ENCODE assay signal across 18 mouse cellular contexts in the genomic region with DNA sequence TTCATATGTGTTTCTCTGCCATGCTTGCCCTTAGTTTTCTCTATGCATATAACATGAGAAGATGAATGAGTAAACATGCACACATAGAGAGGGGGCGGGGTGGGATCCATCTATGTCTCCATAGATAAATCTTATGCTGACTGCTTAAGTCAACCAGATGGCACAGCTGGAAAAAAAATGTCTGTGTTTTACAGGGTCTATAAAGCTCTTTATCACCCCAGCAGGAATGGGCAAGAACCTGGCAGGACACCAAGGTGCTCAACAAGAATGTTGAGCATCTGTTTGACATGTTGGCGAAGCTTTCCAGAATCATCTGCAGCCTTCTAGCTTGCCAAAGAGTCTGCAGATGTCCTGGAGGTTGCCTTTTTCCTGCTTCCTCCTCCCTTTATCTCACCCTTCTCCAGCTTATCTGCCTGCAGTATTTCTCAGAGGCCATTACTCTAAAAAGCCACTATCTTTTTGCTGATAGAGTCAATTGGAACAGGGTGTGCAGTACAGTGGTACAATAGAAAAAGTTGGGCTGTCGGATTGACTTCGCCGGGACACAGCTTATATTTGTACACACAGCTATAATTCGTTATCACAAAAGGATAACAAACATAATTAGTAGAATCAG.
DNase-seq lines count a peak whose midpoint lies in the region; ATAC-seq and TF ChIP-seq lines count a peak whose summit lies in the region.
"Had no signal": no experiment of that assay in that cellular context is flagged by ENCODE, and none has a peak within 500 bp of the region (broad histone marks: within the 10 kb centered on the region; RNA-seq: fewer than 3 reads in every experiment).

No protein-coding gene starts in this region.

- ATAC-seq in forebrain, postnatal 0 days: peak; percentile 36; the same call in 1 of the 2 replicates
- no peak for ATAC-seq in forebrain, embryonic 11.5 days (replicated peaks; ENCODE audit: low FRiP score)
- ATAC-seq in lung, embryonic 14.5 days (ENCODE audit: insufficient read depth): no peak
- ATAC-seq: activated CD4-positive, CD25-positive, alpha-beta regulatory T cell, adult 4 months; liver, postnatal 0 days; Patski had no signal

- H3K4me3 ChIP-seq in forebrain, postnatal 0 days (ENCODE audit: low read depth, low read length): no peak overlapping the region
- H3K4me3 ChIP-seq in forebrain, embryonic 11.5 days (ENCODE audit: low read depth, low read length): no peak overlapping the region
- H3K4me3 ChIP-seq in lung, embryonic 14.5 days (ENCODE audit: low read depth, low read length): no peak overlapping the region
- H3K4me3 ChIP-seq: neural tube, embryonic 12.5 days had no signal

- DNase-seq in forebrain, postnatal 0 days: no peak
- no peak for DNase-seq in forebrain, embryonic 11.5 days (ENCODE audit: low spot score)
- peak; percentile 20 to 27 for DNase-seq in heart, postnatal 10 days
- DNase-seq in heart, postnatal 36 days: no peak
- peak; percentile 17 for DNase-seq in lung, embryonic 14.5 days
- no peak for DNase-seq in lung, postnatal 25 days (ENCODE audit: low spot score)
- DNase-seq in yolk sac, embryonic 10.5 days (ENCODE audit: low spot score): peak; percentile 6
- DNase-seq: adrenal gland, postnatal 14 days; cerebellum, adult 9-10 months; kidney, adult 8-10 months; kidney, postnatal 25 days; liver; liver, postnatal 0 days; lung, postnatal 36 days had no signal

- H3K27ac ChIP-seq in forebrain, postnatal 0 days (ENCODE audit: low read depth, low read length): no peak overlapping the region
- no peak overlapping the region for H3K27ac ChIP-seq in forebrain, embryonic 11.5 days (ENCODE audit: low read depth, low read length)
- no peak overlapping the region for H3K27ac ChIP-seq in lung, embryonic 14.5 days (ENCODE audit: low read depth)
- H3K27ac ChIP-seq: neural tube, embryonic 12.5 days; stomach, postnatal 0 days had no signal

- no peak overlapping the region for H3K4me2 ChIP-seq in forebrain, postnatal 0 days (ENCODE audit: low read depth)
- no peak overlapping the region for H3K4me2 ChIP-seq in forebrain, embryonic 11.5 days (ENCODE audit: low read depth, low read length, severe bottlenecking)
- no peak overlapping the region for H3K4me2 ChIP-seq in lung, embryonic 14.5 days
- H3K4me2 ChIP-seq: neural tube, embryonic 12.5 days had no signal

- no peak for TF ChIP-seq CTCF in forebrain, postnatal 0 days (IDR thresholded peaks at IDR 0.05; ENCODE audit: low read depth)
- TF ChIP-seq CTCF in lung, embryonic 14.5 days (IDR thresholded peaks at IDR 0.05; ENCODE audit: low read depth): no peak

- no peaks in the 10 kb centered on the region for H3K4me1 ChIP-seq in forebrain, postnatal 0 days (ENCODE audit: insufficient read depth)
- no peaks in the 10 kb centered on the region for H3K4me1 ChIP-seq in forebrain, embryonic 11.5 days (replicated peaks; ENCODE audit: control insufficient read depth, insufficient read depth, low read length)
- H3K4me1 ChIP-seq in lung, embryonic 14.5 days (ENCODE audit: insufficient read depth): no peaks in the 10 kb centered on the region
- H3K4me1 ChIP-seq: neural tube, embryonic 12.5 days had no signal

- H3K27me3 ChIP-seq in forebrain, postnatal 0 days (ENCODE audit: insufficient read depth, low read length): no peaks in the 10 kb centered on the region
- no peaks in the 10 kb centered on the region for H3K27me3 ChIP-seq in forebrain, embryonic 11.5 days (ENCODE audit: control insufficient read depth, insufficient read depth, low read length)
- no peaks in the 10 kb centered on the region for H3K27me3 ChIP-seq in lung, embryonic 14.5 days (ENCODE audit: insufficient read depth, low read length)
- H3K27me3 ChIP-seq: neural tube, embryonic 12.5 days; Patski had no signal

- no peak overlapping the region for H3K9ac ChIP-seq in forebrain, postnatal 0 days
- H3K9ac ChIP-seq in forebrain, embryonic 11.5 days (ENCODE audit: low read length): no peak overlapping the region
- H3K9ac ChIP-seq in lung, embryonic 14.5 days: no peak overlapping the region
- H3K9ac ChIP-seq: liver, postnatal 0 days; neural tube, embryonic 12.5 days had no signal

- WGBS in forebrain, postnatal 0 days: 77% methylated on average over 6 of the region's 6 CpGs
- WGBS in forebrain, embryonic 11.5 days: 93% methylated on average over 6 of the region's 6 CpGs
- 60% methylated on average over 6 of the region's 6 CpGs for WGBS in lung, embryonic 14.5 days

- intact Hi-C loops in heart, postnatal 10 days (cut with DNase I): no loop called here
- intact Hi-C loops in heart, postnatal 36 days (cut with DNase I): no loop called here

- no peaks in the 10 kb centered on the region for H3K36me3 ChIP-seq in forebrain, postnatal 0 days (ENCODE audit: insufficient read depth)
- H3K36me3 ChIP-seq in forebrain, embryonic 11.5 days (ENCODE audit: control insufficient read depth, insufficient read depth, low read length): no peaks in the 10 kb centered on the region
- H3K36me3 ChIP-seq in lung, embryonic 14.5 days (ENCODE audit: insufficient read depth): no peaks in the 10 kb centered on the region
- H3K36me3 ChIP-seq: neural tube, embryonic 12.5 days had no signal

- no peaks in the 10 kb centered on the region for H3K9me3 ChIP-seq in forebrain, postnatal 0 days (ENCODE audit: low read length)
- H3K9me3 ChIP-seq in forebrain, embryonic 11.5 days (ENCODE audit: control insufficient read depth, low read length): no peaks in the 10 kb centered on the region
- no peaks in the 10 kb centered on the region for H3K9me3 ChIP-seq in lung, embryonic 14.5 days (ENCODE audit: low read depth, low read length)
- H3K9me3 ChIP-seq: neural tube, embryonic 12.5 days had no signal

Comparison
In these comparisons a context has a peak if more than half of its experiments do, and no peak if none do; other contexts are left out.
1. DNase-seq: peak in heart, postnatal 10 days (2 of 2), lung, embryonic 14.5 days (single experiment) and yolk sac, embryonic 10.5 days (single experiment); none in forebrain, postnatal 0 days (single experiment), forebrain, embryonic 11.5 days (single experiment), heart, postnatal 36 days (0 of 2) and lung, postnatal 25 days (single experiment).